Mouse (Mus musculus): Measurements from ENCODE around the gene Auts2. TPM values are rescaled to one million over a fixed set of nuclear protein-coding genes. Genes with fewer than 3 reads are reported as not detected.

Auts2 gene
- polyA plus RNA-seq, 1 experiment from 2014 or later, result 53.4 TPM

- H3K4me2 ChIP-seq (ENCODE audit: low read depth, severe bottlenecking), result no peak overlapping the region
- WGBS, result 84% methylated on average over 7 of the region's 7 CpGs
- no peak for DNase-seq (ENCODE audit: low spot score)
- no peak overlapping the region for H3K27ac ChIP-seq (replicated peaks; ENCODE audit: low read depth, low read length)
- H3K9ac ChIP-seq (ENCODE audit: low read length), result no peak overlapping the region
- no peaks in the 10 kb centered on the region for H3K36me3 ChIP-seq (ENCODE audit: control insufficient read depth, insufficient read depth, low read length)
- no peaks in the 10 kb centered on the region for H3K27me3 ChIP-seq (ENCODE audit: control insufficient read depth, insufficient read depth, low read length)
- H3K4me1 ChIP-seq (ENCODE audit: control insufficient read depth, insufficient read depth, low read length), result peaks cover 10% of the 10 kb centered on the region
- ATAC-seq (ENCODE audit: insufficient number of reproducible peaks, low FRiP score, low TSS enrichment, low read depth), result no peak
- no peak overlapping the region for H3K4me3 ChIP-seq (ENCODE audit: low read depth, low read length)
- no peaks in the 10 kb centered on the region for H3K9me3 ChIP-seq (ENCODE audit: control insufficient read depth, low read length)
These were observed 998.8 kb downstream of the Auts2 start for GRCm38 (mm10) chr5:131544381-131544780.

- under 1% methylated on average over 57 of the region's 68 CpGs for WGBS
- no peaks in the 10 kb centered on the region for H3K27me3 ChIP-seq (ENCODE audit: control insufficient read depth, insufficient read depth, low read length)
- peak; percentile 69 for ATAC-seq (ENCODE audit: insufficient number of reproducible peaks, low FRiP score, low TSS enrichment, low read depth)
These were observed 1004.7 kb downstream of the Auts2 start for GRCm38 (mm10) chr5:131538311-131538915.

GRCm38 (mm10) chr5:131537831-131538310 is 1005.3 kb downstream of the Auts2 start:
- no peaks in the 10 kb centered on the region for H3K36me3 ChIP-seq (ENCODE audit: control insufficient read depth, insufficient read depth, low read length)
- peak overlapping the region; percentile 47 for H3K4me2 ChIP-seq (ENCODE audit: low read depth, severe bottlenecking)
- H3K9me3 ChIP-seq (ENCODE audit: control insufficient read depth, low read length), result no peaks in the 10 kb centered on the region
- DNase-seq (ENCODE audit: low spot score), result peak; percentile 83
- WGBS, result under 1% methylated on average over 47 of the region's 48 CpGs
- ATAC-seq (ENCODE audit: insufficient number of reproducible peaks, low FRiP score, low TSS enrichment, low read depth), result peak; percentile 69
- peak overlapping the region; percentile 99 for H3K9ac ChIP-seq (ENCODE audit: low read length)
- H3K27me3 ChIP-seq (ENCODE audit: control insufficient read depth, insufficient read depth, low read length), result no peaks in the 10 kb centered on the region
- peaks cover 12% of the 10 kb centered on the region for H3K4me1 ChIP-seq (ENCODE audit: control insufficient read depth, insufficient read depth, low read length)
- H3K4me3 ChIP-seq (ENCODE audit: low read depth, low read length), result peak overlapping the region; percentile 94
- peak overlapping the region; percentile 98 for H3K27ac ChIP-seq (replicated peaks; ENCODE audit: low read depth, low read length)

More at GRCm38 (mm10) chr5:131538311-131538915, 1004.7 kb downstream of the Auts2 start:
- H3K9ac ChIP-seq (ENCODE audit: low read length), result peak overlapping the region; percentile 99
- peak overlapping the region; percentile 98 for H3K27ac ChIP-seq (replicated peaks; ENCODE audit: low read depth, low read length)
- peak; percentile 87 for DNase-seq (ENCODE audit: low spot score)
- H3K9me3 ChIP-seq (ENCODE audit: control insufficient read depth, low read length), result no peaks in the 10 kb centered on the region
- H3K4me1 ChIP-seq (ENCODE audit: control insufficient read depth, insufficient read depth, low read length), result peaks cover 9% of the 10 kb centered on the region
- H3K4me3 ChIP-seq (ENCODE audit: low read depth, low read length), result peak overlapping the region; percentile 94
- H3K4me2 ChIP-seq (ENCODE audit: low read depth, severe bottlenecking), result peak overlapping the region; percentile 47
- H3K36me3 ChIP-seq (ENCODE audit: control insufficient read depth, insufficient read depth, low read length), result no peaks in the 10 kb centered on the region

GRCm38 (mm10) chr5:131537155-131537830 is 1005.9 kb downstream of the Auts2 start:
- Histone ChIP-seq H3K27ac (replicated peaks; ENCODE audit: low read depth, low read length) (peak overlapping the region; percentile 98), H3K9ac (ENCODE audit: low read length) (peak overlapping the region; percentile 99), H3K36me3 (ENCODE audit: control insufficient read depth, insufficient read depth, low read length) (no peaks in the 10 kb centered on the region), H3K4me1 (ENCODE audit: control insufficient read depth, insufficient read depth, low read length) (peaks cover 13% of the 10 kb centered on the region), H3K27me3 (ENCODE audit: control insufficient read depth, insufficient read depth, low read length) (no peaks in the 10 kb centered on the region), H3K4me3 (ENCODE audit: low read depth, low read length) (peak overlapping the region; percentile 94), H3K9me3 (ENCODE audit: control insufficient read depth, low read length) (no peaks in the 10 kb centered on the region), H3K4me2 (ENCODE audit: low read depth, severe bottlenecking) (peak overlapping the region; percentile 47)
- peak; percentile 71 for ATAC-seq (ENCODE audit: insufficient number of reproducible peaks, low FRiP score, low TSS enrichment, low read depth)
- DNase-seq (ENCODE audit: low spot score), result peak; percentile 84
- WGBS, result under 1% methylated on average over 42 of the region's 44 CpGs

GRCm38 (mm10) chr5:131535752-131536151 is 1007.4 kb downstream of the Auts2 start:
- H3K9ac ChIP-seq (ENCODE audit: low read length), result peak overlapping the region; percentile 99; the same call in 1 of the 2 replicates
- peaks cover 27% of the 10 kb centered on the region for H3K4me1 ChIP-seq (ENCODE audit: control insufficient read depth, insufficient read depth, low read length)
- H3K4me3 ChIP-seq (ENCODE audit: low read depth, low read length), result peak overlapping the region; percentile 94
- peak overlapping the region; percentile 47 for H3K4me2 ChIP-seq (ENCODE audit: low read depth, severe bottlenecking)
- H3K27ac ChIP-seq (replicated peaks; ENCODE audit: low read depth, low read length), result no peak overlapping the region
- WGBS, result 26% methylated on average over 6 of the region's 6 CpGs
- no peaks in the 10 kb centered on the region for H3K36me3 ChIP-seq (ENCODE audit: control insufficient read depth, insufficient read depth, low read length)
- H3K27me3 ChIP-seq (ENCODE audit: control insufficient read depth, insufficient read depth, low read length), result no peaks in the 10 kb centered on the region
- DNase-seq (ENCODE audit: low spot score), result peak; percentile 31
- H3K9me3 ChIP-seq (ENCODE audit: control insufficient read depth, low read length), result no peaks in the 10 kb centered on the region
- no peak for ATAC-seq (ENCODE audit: insufficient number of reproducible peaks, low FRiP score, low TSS enrichment, low read depth)

GRCm38 (mm10) chr5:131533815-131534214 is 1009.3 kb downstream of the Auts2 start:
- DNase-seq (ENCODE audit: low spot score), result peak; percentile 69

GRCm38 (mm10) chr5:131531744-131532552 is 1011.2 kb downstream of the Auts2 start:
- ATAC-seq (ENCODE audit: insufficient number of reproducible peaks, low FRiP score, low TSS enrichment, low read depth) (no peak), DNase-seq (ENCODE audit: low spot score) (no peak)
- Histone ChIP-seq H3K9ac (ENCODE audit: low read length) (no peak overlapping the region), H3K4me1 (ENCODE audit: control insufficient read depth, insufficient read depth, low read length) (peaks cover 40% of the 10 kb centered on the region), H3K27me3 (ENCODE audit: control insufficient read depth, insufficient read depth, low read length) (no peaks in the 10 kb centered on the region), H3K36me3 (ENCODE audit: control insufficient read depth, insufficient read depth, low read length) (no peaks in the 10 kb centered on the region; the same call in 1 of the 2 replicates), H3K4me3 (ENCODE audit: low read depth, low read length) (no peak overlapping the region), H3K27ac (replicated peaks; ENCODE audit: low read depth, low read length) (no peak overlapping the region), H3K4me2 (ENCODE audit: low read depth, severe bottlenecking) (0 out of 2 replicates have a peak overlapping the region, but pooled peaks have one; percentile 2), H3K9me3 (ENCODE audit: control insufficient read depth, low read length) (no peaks in the 10 kb centered on the region)
- 60% methylated on average over 15 of the region's 15 CpGs for WGBS

More at GRCm38 (mm10) chr5:131533815-131534214, 1009.3 kb downstream of the Auts2 start:
- Histone ChIP-seq H3K4me2 (ENCODE audit: low read depth, severe bottlenecking) (no peak overlapping the region), H3K4me3 (ENCODE audit: low read depth, low read length) (no peak overlapping the region), H3K9ac (ENCODE audit: low read length) (no peak overlapping the region), H3K4me1 (ENCODE audit: control insufficient read depth, insufficient read depth, low read length) (peaks cover 30% of the 10 kb centered on the region), H3K27ac (replicated peaks; ENCODE audit: low read depth, low read length) (no peak overlapping the region), H3K9me3 (ENCODE audit: control insufficient read depth, low read length) (no peaks in the 10 kb centered on the region), H3K36me3 (ENCODE audit: control insufficient read depth, insufficient read depth, low read length) (no peaks in the 10 kb centered on the region; the same call in 1 of the 2 replicates), H3K27me3 (ENCODE audit: control insufficient read depth, insufficient read depth, low read length) (no peaks in the 10 kb centered on the region)
- ATAC-seq (ENCODE audit: insufficient number of reproducible peaks, low FRiP score, low TSS enrichment, low read depth), result no peak
- WGBS, result 38% methylated on average over 3 of the region's 3 CpGs

- Histone ChIP-seq H3K9ac (ENCODE audit: low read length) (no peak overlapping the region), H3K36me3 (ENCODE audit: control insufficient read depth, insufficient read depth, low read length) (no peaks in the 10 kb centered on the region; the same call in 1 of the 2 replicates), H3K4me2 (ENCODE audit: low read depth, severe bottlenecking) (no peak overlapping the region), H3K4me3 (ENCODE audit: low read depth, low read length) (no peak overlapping the region), H3K27me3 (ENCODE audit: control insufficient read depth, insufficient read depth, low read length) (no peaks in the 10 kb centered on the region), H3K27ac (replicated peaks; ENCODE audit: low read depth, low read length) (no peak overlapping the region), H3K9me3 (ENCODE audit: control insufficient read depth, low read length) (no peaks in the 10 kb centered on the region), H3K4me1 (ENCODE audit: control insufficient read depth, insufficient read depth, low read length) (peaks cover 51% of the 10 kb centered on the region)
- ATAC-seq (ENCODE audit: insufficient number of reproducible peaks, low FRiP score, low TSS enrichment, low read depth), result no peak
- WGBS, result 29% methylated on average over 2 of the region's 2 CpGs
- peak; percentile 29 for DNase-seq (ENCODE audit: low spot score)
These were observed 1012.3 kb downstream of the Auts2 start for GRCm38 (mm10) chr5:131530828-131531227.

Measured in limb, embryonic 11.5 days (tissue).